Mouse (Mus musculus): ENCODE measurements around the gene Cracr2b. TPM values are rescaled to one million over a fixed set of nuclear protein-coding genes. Genes with fewer than 3 reads are reported as not detected.

Cracr2b gene
- polyA plus RNA-seq, 1 experiment from 2014 or later: 8.1 TPM

DNA sequence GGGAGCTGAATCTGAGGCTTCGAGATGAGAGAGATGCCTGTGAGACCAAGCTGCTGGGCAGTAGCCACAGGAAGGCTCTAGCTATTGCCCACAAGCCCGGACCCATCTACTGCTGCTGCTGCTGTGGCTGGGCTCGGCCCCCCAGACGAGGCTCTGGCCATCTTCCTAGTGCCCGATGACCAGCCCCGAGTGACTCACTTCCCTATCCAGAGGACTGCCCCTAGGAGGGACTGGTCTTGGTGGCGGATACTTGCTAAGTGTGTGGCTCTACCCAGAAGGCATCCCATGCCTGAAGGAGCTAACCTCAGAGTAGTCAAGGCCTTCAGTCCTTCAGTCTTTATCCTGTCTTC lies 5.1 kb downstream of the Cracr2b start:
- DNase-seq (ENCODE audit: low spot score): no peak
- peaks cover 30% of the 10 kb centered on the region for H3K4me1 ChIP-seq (replicated peaks; ENCODE audit: control insufficient read depth, insufficient read depth, low read length)
- WGBS: 87% methylated on average over 7 of the region's 7 CpGs

DNA sequence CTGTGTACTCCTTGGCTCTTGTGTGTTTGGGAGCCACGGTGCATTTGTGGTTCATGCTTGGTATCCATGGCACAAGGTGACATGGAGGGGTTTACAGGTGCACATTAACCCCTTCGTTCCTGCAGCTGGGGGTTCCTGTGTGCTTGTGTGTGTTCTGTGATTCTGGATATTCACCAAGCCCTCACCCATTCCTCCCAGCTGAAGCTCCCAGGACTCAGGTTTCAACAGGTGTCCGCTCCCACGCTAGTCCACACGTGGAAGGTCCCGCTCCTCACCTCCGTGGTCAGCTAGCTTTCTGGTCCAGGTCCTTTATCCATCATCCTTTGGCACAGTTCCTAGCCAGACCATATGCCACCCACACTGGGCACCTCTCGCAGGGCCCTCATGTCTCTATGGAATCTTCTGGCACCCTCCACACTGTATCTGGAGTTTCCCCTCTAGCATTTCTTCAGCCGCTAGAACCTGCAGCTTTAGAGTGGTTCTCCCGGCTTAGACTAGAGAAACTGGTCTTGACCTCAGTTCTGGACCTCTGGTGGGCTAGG lies 5.8 kb downstream of the Cracr2b start:
- Histone ChIP-seq H3K4me3 (replicated peaks; ENCODE audit: low read length) (peak overlapping the region; percentile 35), H3K27me3 (ENCODE audit: control insufficient read depth, insufficient read depth, low read length) (peaks cover 53% of the 10 kb centered on the region), H3K36me3 (replicated peaks; ENCODE audit: control insufficient read depth, insufficient read depth) (peaks cover 20% of the 10 kb centered on the region), H3K9ac (peak overlapping the region; percentile 74; the same call in 1 of the 2 replicates), H3K9me3 (ENCODE audit: control insufficient read depth, low read length) (no peaks in the 10 kb centered on the region), H3K27ac (no peak overlapping the region), H3K4me1 (replicated peaks; ENCODE audit: control insufficient read depth, insufficient read depth, low read length) (peaks cover 30% of the 10 kb centered on the region), H3K4me2 (replicated peaks) (peak overlapping the region; percentile 71)
- DNase-seq (ENCODE audit: low spot score) (no peak), ATAC-seq (ENCODE audit: low FRiP score) (no peak)
- 59% methylated on average over 10 of the region's 10 CpGs for WGBS

More for the DNA sequence above, 5.1 kb downstream of the Cracr2b start:
- Histone ChIP-seq H3K27ac (no peak overlapping the region), H3K4me3 (replicated peaks; ENCODE audit: low read length) (no peak overlapping the region), H3K9me3 (ENCODE audit: control insufficient read depth, low read length) (no peaks in the 10 kb centered on the region), H3K27me3 (ENCODE audit: control insufficient read depth, insufficient read depth, low read length) (peaks cover 60% of the 10 kb centered on the region), H3K4me2 (replicated peaks) (no peak overlapping the region), H3K9ac (no peak overlapping the region), H3K36me3 (replicated peaks; ENCODE audit: control insufficient read depth, insufficient read depth) (peaks cover 13% of the 10 kb centered on the region)
- ATAC-seq (ENCODE audit: low FRiP score): no peak

DNA sequence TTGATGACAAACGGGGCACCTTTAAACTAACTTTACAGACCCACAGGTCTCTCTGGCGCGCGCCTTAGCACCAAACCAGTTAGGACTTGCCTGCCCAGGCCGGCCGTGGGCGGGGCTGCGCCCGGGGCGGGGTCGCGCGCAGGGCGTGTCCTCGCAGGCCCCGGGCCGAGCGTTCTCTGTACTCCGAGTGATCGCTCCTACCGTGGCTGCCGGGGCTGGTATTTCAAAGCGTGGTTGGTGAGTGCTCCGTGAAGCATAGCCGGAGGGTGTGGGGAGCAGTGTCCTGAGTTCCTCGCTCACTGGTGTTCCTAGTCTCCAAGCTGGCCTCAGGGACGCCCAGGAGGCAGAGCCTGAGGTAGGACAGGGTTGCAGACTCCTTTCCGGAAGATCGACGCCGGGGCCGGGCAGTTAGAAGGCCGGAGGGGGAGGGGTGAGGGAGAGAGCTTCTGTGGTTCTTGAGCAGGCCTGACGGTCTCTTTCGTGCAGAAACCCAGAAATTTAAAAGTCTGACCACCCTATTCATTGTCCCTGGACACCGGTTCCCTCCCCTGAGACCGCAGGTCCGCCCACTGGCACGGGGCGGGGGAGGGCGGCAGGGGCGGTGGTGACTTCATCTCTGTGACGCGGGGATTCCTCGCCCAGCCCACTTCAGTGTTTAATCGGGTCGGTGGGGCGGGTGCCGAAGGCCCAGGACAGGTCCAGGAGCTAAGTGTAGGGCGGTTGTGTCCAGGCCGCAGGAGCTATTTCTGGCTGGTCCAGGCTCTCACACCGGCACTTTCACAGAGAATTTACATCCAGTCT lies 6.5 kb downstream of the Cracr2b start, which contains the start of gene Cd151:
Gene Cd151 (plus strand): TSS at position 163 of the 801 bp plus-strand sequence.
- Histone ChIP-seq H3K9ac (peak within 1 kb of the TSS; percentile 74), H3K36me3 (replicated peaks; ENCODE audit: control insufficient read depth, insufficient read depth) (peaks cover 26% of the 10 kb centered on the region), H3K4me1 (replicated peaks; ENCODE audit: control insufficient read depth, insufficient read depth, low read length) (peaks cover 30% of the 10 kb centered on the region), H3K4me2 (replicated peaks) (peak within 1 kb of the TSS; percentile 71), H3K27me3 (ENCODE audit: control insufficient read depth, insufficient read depth, low read length) (peaks cover 46% of the 10 kb centered on the region), H3K27ac (peak within 1 kb of the TSS; percentile 89), H3K4me3 (replicated peaks; ENCODE audit: low read length) (peak within 1 kb of the TSS; percentile 35), H3K9me3 (ENCODE audit: control insufficient read depth, low read length) (no peaks in the 10 kb centered on the region)
- under 1% methylated on average over 52 of the region's 52 CpGs for WGBS
- DNase-seq (ENCODE audit: low spot score) (peak; percentile 63), ATAC-seq (ENCODE audit: low FRiP score) (peak; percentile 62)

DNA sequence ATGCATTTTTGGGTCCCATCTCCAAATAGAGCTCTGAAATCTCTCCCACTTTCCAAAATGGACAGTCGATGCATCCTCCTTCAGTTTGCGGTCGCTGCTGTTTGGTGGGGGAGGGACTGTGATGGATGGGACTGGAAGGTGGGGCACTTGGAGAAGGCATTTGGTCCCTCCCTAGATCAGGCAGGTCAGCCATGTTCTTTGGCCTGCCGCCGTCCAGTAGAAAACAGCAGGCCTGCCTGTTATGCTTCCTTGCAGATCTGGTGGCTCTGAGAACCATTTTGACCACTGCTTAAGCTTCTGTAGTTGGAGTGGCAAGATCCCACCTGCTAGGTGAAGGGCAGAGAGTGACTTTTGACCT lies 7.2 kb downstream of the Cracr2b start:
- Histone ChIP-seq H3K27me3 (ENCODE audit: control insufficient read depth, insufficient read depth, low read length) (peaks cover 38% of the 10 kb centered on the region), H3K27ac (peak overlapping the region; percentile 89), H3K36me3 (replicated peaks; ENCODE audit: control insufficient read depth, insufficient read depth) (peaks cover 31% of the 10 kb centered on the region), H3K4me3 (replicated peaks; ENCODE audit: low read length) (peak overlapping the region; percentile 35), H3K4me1 (replicated peaks; ENCODE audit: control insufficient read depth, insufficient read depth, low read length) (peaks cover 30% of the 10 kb centered on the region), H3K9me3 (ENCODE audit: control insufficient read depth, low read length) (no peaks in the 10 kb centered on the region), H3K4me2 (replicated peaks) (peak overlapping the region; percentile 71), H3K9ac (peak overlapping the region; percentile 74)
- ATAC-seq (ENCODE audit: low FRiP score) (no peak), DNase-seq (ENCODE audit: low spot score) (no peak)
- WGBS: 6% methylated on average over 5 of the region's 5 CpGs

GRCm38 (mm10) chr7:141468522-141469211 lies 7.8 kb downstream of the Cracr2b start:
- H3K27ac ChIP-seq: peak overlapping the region; percentile 89
- ATAC-seq (ENCODE audit: low FRiP score) (peak; percentile 83), DNase-seq (ENCODE audit: low spot score) (peak; percentile 69)
- H3K9me3 ChIP-seq (ENCODE audit: control insufficient read depth, low read length): no peaks in the 10 kb centered on the region
- peak overlapping the region; percentile 71 for H3K4me2 ChIP-seq (replicated peaks)
- H3K36me3 ChIP-seq (replicated peaks; ENCODE audit: control insufficient read depth, insufficient read depth): peaks cover 31% of the 10 kb centered on the region
- H3K9ac ChIP-seq: peak overlapping the region; percentile 74
- 16% methylated on average over 8 of the region's 8 CpGs for WGBS
- peak overlapping the region; percentile 35 for H3K4me3 ChIP-seq (replicated peaks; ENCODE audit: low read length)
- H3K4me1 ChIP-seq (replicated peaks; ENCODE audit: control insufficient read depth, insufficient read depth, low read length): peaks cover 33% of the 10 kb centered on the region
- peaks cover 33% of the 10 kb centered on the region for H3K27me3 ChIP-seq (ENCODE audit: control insufficient read depth, insufficient read depth, low read length)

DNA sequence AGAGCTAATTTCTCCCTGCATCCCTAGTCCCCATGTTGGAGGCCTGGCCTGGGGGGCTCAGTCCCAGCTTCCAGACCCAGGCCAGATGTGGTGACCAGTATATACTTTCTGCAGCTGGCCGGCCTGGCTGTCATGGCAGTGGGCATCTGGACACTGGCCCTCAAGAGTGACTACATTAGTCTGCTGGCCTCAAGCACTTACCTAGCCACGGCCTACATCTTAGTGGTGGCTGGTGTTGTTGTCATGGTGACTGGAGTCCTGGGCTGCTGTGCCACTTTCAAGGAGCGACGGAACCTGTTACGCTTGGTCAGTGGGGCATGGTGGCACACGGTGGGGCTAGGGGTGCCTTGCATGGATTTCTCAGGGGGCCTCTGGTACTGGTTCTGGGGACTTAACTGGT lies 8.5 kb downstream of the Cracr2b start:
- H3K36me3 ChIP-seq (replicated peaks; ENCODE audit: control insufficient read depth, insufficient read depth): peaks cover 31% of the 10 kb centered on the region
- H3K4me2 ChIP-seq (replicated peaks): peak overlapping the region; percentile 71
- H3K4me1 ChIP-seq (replicated peaks; ENCODE audit: control insufficient read depth, insufficient read depth, low read length): peaks cover 40% of the 10 kb centered on the region
- DNase-seq (ENCODE audit: low spot score) (no peak), ATAC-seq (ENCODE audit: low FRiP score) (no peak)
- H3K9me3 ChIP-seq (ENCODE audit: control insufficient read depth, low read length): no peaks in the 10 kb centered on the region
- peak overlapping the region; percentile 35 for H3K4me3 ChIP-seq (replicated peaks; ENCODE audit: low read length)
- peaks cover 26% of the 10 kb centered on the region for H3K27me3 ChIP-seq (ENCODE audit: control insufficient read depth, insufficient read depth, low read length)
- H3K9ac ChIP-seq: peak overlapping the region; percentile 74
- 68% methylated on average over 6 of the region's 6 CpGs for WGBS
- peak overlapping the region; percentile 89 for H3K27ac ChIP-seq

DNA sequence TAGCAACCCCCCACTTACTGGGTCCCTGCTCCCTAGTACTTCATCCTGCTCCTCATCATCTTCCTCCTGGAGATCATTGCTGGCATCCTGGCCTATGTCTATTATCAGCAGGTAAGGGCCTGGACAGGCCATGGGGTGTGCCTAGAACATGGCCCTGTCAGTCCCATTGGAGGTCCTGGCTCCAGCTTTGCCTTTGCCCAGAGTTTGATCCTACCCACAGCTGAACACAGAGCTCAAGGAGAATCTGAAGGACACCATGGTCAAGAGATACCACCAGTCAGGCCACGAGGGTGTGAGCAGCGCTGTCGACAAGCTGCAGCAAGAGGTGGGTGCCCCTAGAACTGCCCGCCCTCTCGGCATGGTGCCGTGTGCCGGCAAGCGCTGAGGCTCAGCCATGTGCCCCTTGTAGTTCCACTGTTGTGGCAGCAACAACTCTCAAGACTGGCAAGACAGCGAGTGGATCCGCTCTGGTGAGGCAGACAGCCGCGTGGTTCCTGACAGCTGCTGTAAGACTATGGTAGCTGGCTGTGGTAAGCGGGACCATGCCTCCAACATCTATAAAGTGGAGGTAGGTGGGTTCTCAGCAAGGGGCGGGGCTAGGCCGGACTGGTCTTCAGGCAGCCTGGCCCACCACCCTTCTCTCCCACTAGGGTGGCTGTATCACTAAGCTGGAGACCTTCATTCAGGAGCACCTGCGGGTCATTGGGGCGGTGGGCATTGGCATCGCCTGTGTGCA lies 9.2 kb downstream of the Cracr2b start:
- Histone ChIP-seq H3K27ac (no peak overlapping the region), H3K9ac (peak overlapping the region; percentile 74), H3K4me2 (replicated peaks) (peak overlapping the region; percentile 71), H3K9me3 (ENCODE audit: control insufficient read depth, low read length) (no peaks in the 10 kb centered on the region), H3K4me1 (replicated peaks; ENCODE audit: control insufficient read depth, insufficient read depth, low read length) (peaks cover 40% of the 10 kb centered on the region), H3K36me3 (replicated peaks; ENCODE audit: control insufficient read depth, insufficient read depth) (peaks cover 31% of the 10 kb centered on the region), H3K27me3 (ENCODE audit: control insufficient read depth, insufficient read depth, low read length) (peaks cover 19% of the 10 kb centered on the region), H3K4me3 (replicated peaks; ENCODE audit: low read length) (no peak overlapping the region)
- no peak for ATAC-seq (ENCODE audit: low FRiP score)
- no peak for DNase-seq (ENCODE audit: low spot score)
- 95% methylated on average over 18 of the region's 18 CpGs for WGBS

DNA sequence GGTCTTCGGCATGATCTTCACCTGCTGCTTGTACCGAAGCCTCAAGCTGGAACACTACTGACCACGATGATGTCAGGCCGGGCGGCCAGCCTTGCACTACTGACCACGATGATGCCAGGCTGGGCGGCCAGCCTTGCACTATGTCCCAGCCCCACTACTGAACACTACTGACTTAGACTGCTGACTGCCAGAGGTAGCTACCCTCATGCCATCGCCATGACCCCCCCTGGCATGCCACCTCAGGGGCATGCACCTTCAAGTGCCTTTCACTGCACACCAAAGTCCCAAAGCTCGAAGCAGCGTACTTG lies 9.7 kb downstream of the Cracr2b start:
- H3K27ac ChIP-seq: no peak overlapping the region
- peaks cover 14% of the 10 kb centered on the region for H3K27me3 ChIP-seq (ENCODE audit: control insufficient read depth, insufficient read depth, low read length)
- ATAC-seq (ENCODE audit: low FRiP score) (no peak), DNase-seq (ENCODE audit: low spot score) (no peak)
- H3K36me3 ChIP-seq (replicated peaks; ENCODE audit: control insufficient read depth, insufficient read depth): peaks cover 31% of the 10 kb centered on the region
- H3K9me3 ChIP-seq (ENCODE audit: control insufficient read depth, low read length): no peaks in the 10 kb centered on the region
- H3K9ac ChIP-seq: no peak overlapping the region
- H3K4me2 ChIP-seq (replicated peaks): no peak overlapping the region
- WGBS: 94% methylated on average over 10 of the region's 10 CpGs
- H3K4me1 ChIP-seq (replicated peaks; ENCODE audit: control insufficient read depth, insufficient read depth, low read length): peaks cover 41% of the 10 kb centered on the region
- no peak overlapping the region for H3K4me3 ChIP-seq (replicated peaks; ENCODE audit: low read length)

DNA sequence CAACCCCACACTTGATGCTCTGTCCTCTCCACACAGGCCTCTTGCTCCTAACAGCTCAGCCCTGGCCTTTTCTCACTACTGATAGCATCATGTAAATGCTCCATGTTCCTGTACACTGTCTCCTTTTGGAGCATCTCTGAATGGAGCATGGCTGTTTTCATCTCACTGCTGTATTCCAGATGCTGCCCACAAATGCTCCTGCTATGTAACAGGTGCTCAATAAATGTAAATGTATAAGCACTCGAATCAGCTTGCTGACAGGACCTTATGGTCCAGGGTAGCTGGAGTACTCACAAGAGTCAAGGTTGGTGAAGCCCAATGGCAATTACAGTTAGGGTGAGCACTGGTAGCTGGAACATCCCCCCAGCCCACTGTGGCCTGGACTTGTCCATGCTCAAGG lies 10.3 kb downstream of the Cracr2b start:
- WGBS: 86% methylated on average over 1 of the region's 1 CpGs
- Histone ChIP-seq H3K27ac (no peak overlapping the region), H3K9me3 (ENCODE audit: control insufficient read depth, low read length) (no peaks in the 10 kb centered on the region), H3K36me3 (replicated peaks; ENCODE audit: control insufficient read depth, insufficient read depth) (peaks cover 31% of the 10 kb centered on the region), H3K9ac (no peak overlapping the region), H3K4me1 (replicated peaks; ENCODE audit: control insufficient read depth, insufficient read depth, low read length) (peaks cover 48% of the 10 kb centered on the region), H3K27me3 (ENCODE audit: control insufficient read depth, insufficient read depth, low read length) (peaks cover 14% of the 10 kb centered on the region; the same call in 1 of the 2 replicates), H3K4me2 (replicated peaks) (no peak overlapping the region), H3K4me3 (replicated peaks; ENCODE audit: low read length) (no peak overlapping the region)
- ATAC-seq (ENCODE audit: low FRiP score): no peak
- no peak for DNase-seq (ENCODE audit: low spot score)

Measured in hindbrain, embryonic 14.5 days (tissue).